In the genomic region with DNA sequence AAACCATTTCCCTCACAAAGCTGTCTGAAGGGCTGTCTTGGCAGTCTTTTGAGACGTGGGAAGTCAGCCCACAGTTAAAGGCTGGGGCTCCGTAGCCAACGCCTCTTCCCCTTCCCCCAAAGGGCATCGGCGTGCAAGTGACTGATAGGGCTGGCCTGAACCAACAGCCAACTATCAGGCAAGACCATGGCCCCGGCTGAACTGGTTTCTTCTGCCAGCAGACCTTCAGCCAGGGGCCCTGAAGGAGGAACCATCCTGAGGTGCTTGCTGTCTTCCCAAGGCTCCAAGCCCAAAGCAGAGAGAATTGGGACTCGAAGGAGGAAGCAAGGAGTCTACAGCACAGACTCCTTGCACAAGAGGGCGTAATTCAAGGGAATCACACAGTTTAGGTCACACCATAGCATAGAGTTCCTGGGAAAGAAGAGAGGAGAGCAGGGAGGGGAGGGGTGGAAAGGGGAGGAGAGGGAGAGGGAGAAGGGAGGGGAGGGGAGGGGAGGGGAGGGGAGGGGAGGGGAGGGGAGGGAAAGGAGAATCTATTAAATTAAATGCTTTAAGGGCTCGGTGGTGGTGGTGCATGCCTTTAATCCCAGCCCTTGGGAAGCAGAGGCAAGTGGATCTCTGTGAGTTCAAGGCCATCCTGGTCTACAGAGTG, we compare ENCODE assay signal across 8 mouse cellular contexts. TPM values are rescaled to one million over a fixed set of nuclear protein-coding genes. Genes with fewer than 3 reads are reported as not detected.
DNase-seq lines count a peak whose midpoint lies in the region; ATAC-seq and TF ChIP-seq lines count a peak whose summit lies in the region.

No protein-coding gene starts in this region.

- DNase-seq in urinary bladder, postnatal 25 days (ENCODE audit: low spot score) = peak; percentile 29
- DNase-seq in urinary bladder, postnatal 10 days (ENCODE audit: low spot score) = no peak
- DNase-seq in cerebellum, postnatal 36 days = no peak
- DNase-seq in right cerebral cortex, postnatal 14 days = no peak

- 54% methylated on average over 9 of the region's 9 CpGs for WGBS in embryonic facial prominence, embryonic 15.5 days
- WGBS in heart, embryonic 15.5 days = 48% methylated on average over 9 of the region's 9 CpGs
- WGBS in limb, embryonic 15.5 days = 57% methylated on average over 9 of the region's 9 CpGs

- peaks cover 24% of the 10 kb centered on the region for H3K4me1 ChIP-seq in embryonic facial prominence, embryonic 15.5 days
- peaks cover 23% of the 10 kb centered on the region for H3K4me1 ChIP-seq in heart, embryonic 15.5 days (replicated peaks)
- peaks cover 22% of the 10 kb centered on the region for H3K4me1 ChIP-seq in limb, embryonic 15.5 days

- peak overlapping the region; percentile 37 for H3K4me2 ChIP-seq in embryonic facial prominence, embryonic 15.5 days (replicated peaks)
- H3K4me2 ChIP-seq in heart, embryonic 15.5 days = peak overlapping the region; percentile 56
- peak overlapping the region; percentile 25 for H3K4me2 ChIP-seq in limb, embryonic 15.5 days
- H3K4me2 ChIP-seq in myocyte (ENCODE audit: low read depth) = peak overlapping the region; percentile 75

- H3ac ChIP-seq in myocyte (ENCODE audit: control insufficient read depth, insufficient read length) = no peak overlapping the region

- TF ChIP-seq POLR2A in myocyte (IDR thresholded peaks at IDR 0.05; ENCODE audit: insufficient read length, low read depth) = no peak

- H3K36me3 ChIP-seq in embryonic facial prominence, embryonic 15.5 days = no peaks in the 10 kb centered on the region
- no peaks in the 10 kb centered on the region for H3K36me3 ChIP-seq in heart, embryonic 15.5 days
- H3K36me3 ChIP-seq in limb, embryonic 15.5 days = no peaks in the 10 kb centered on the region
- no peaks in the 10 kb centered on the region for H3K36me3 ChIP-seq in myocyte (ENCODE audit: control insufficient read depth, insufficient read depth)

- no peaks in the 10 kb centered on the region for H3K79me2 ChIP-seq in myocyte (ENCODE audit: control insufficient read depth, insufficient read depth)

- ATAC-seq in embryonic facial prominence, embryonic 15.5 days (ENCODE audit: insufficient number of reproducible peaks, low FRiP score, low TSS enrichment, low read depth) = 0 out of 2 replicates have a peak, but pooled peaks have one; percentile 8
- ATAC-seq in heart, embryonic 15.5 days (replicated peaks; ENCODE audit: insufficient number of reproducible peaks, insufficient read depth, low FRiP score, low read depth) = no peak
- no peak for ATAC-seq in limb, embryonic 15.5 days (ENCODE audit: insufficient number of reproducible peaks, low FRiP score, low TSS enrichment, low read depth)

- peak overlapping the region; percentile 19; the same call in 1 of the 2 replicates for H3K4me3 ChIP-seq in embryonic facial prominence, embryonic 15.5 days (replicated peaks)
- peak overlapping the region; percentile 18 for H3K4me3 ChIP-seq in heart, embryonic 15.5 days
- no peak overlapping the region for H3K4me3 ChIP-seq in limb, embryonic 15.5 days
- H3K4me3 ChIP-seq in myocyte = no peak overlapping the region

- no peak overlapping the region for H3K9ac ChIP-seq in embryonic facial prominence, embryonic 15.5 days
- 0 out of 2 replicates have a peak overlapping the region, but pooled peaks have one; percentile 8 for H3K9ac ChIP-seq in heart, embryonic 15.5 days
- H3K9ac ChIP-seq in limb, embryonic 15.5 days = no peak overlapping the region

- peak overlapping the region; percentile 48; the same call in 1 of the 2 replicates for H3K27ac ChIP-seq in embryonic facial prominence, embryonic 15.5 days (replicated peaks)
- H3K27ac ChIP-seq in heart, embryonic 15.5 days = peak overlapping the region; percentile 24; the same call in 1 of the 2 replicates
- peak overlapping the region; percentile 67 for H3K27ac ChIP-seq in limb, embryonic 15.5 days

- no peaks in the 10 kb centered on the region for H3K9me3 ChIP-seq in embryonic facial prominence, embryonic 15.5 days (replicated peaks)
- no peaks in the 10 kb centered on the region for H3K9me3 ChIP-seq in heart, embryonic 15.5 days (replicated peaks)
- no peaks in the 10 kb centered on the region for H3K9me3 ChIP-seq in limb, embryonic 15.5 days

- H3K27me3 ChIP-seq in embryonic facial prominence, embryonic 15.5 days = no peaks in the 10 kb centered on the region; the same call in 1 of the 2 replicates
- no peaks in the 10 kb centered on the region for H3K27me3 ChIP-seq in heart, embryonic 15.5 days
- no peaks in the 10 kb centered on the region for H3K27me3 ChIP-seq in limb, embryonic 15.5 days
- H3K27me3 ChIP-seq in myocyte (ENCODE audit: control insufficient read depth, insufficient read depth, insufficient read length) = no peaks in the 10 kb centered on the region

TF ChIP-seq in myocyte, 11 proteins besides CTCF, POLR2A, EP300 and RAD21:
- no peak for TF ChIP-seq REST (IDR thresholded peaks at IDR 0.05; ENCODE audit: insufficient read depth, insufficient read length)
- no peak for TF ChIP-seq CEBPB (IDR thresholded peaks at IDR 0.05; ENCODE audit: insufficient read depth, poor library complexity, severe bottlenecking)
- no peak for TF ChIP-seq MYOD1 (IDR thresholded peaks at IDR 0.05; ENCODE audit: control insufficient read depth in 1 of 3, insufficient read length in 2 of 3, low read depth in 2 of 3)
- TF ChIP-seq SRF (IDR thresholded peaks at IDR 0.05; ENCODE audit: control insufficient read depth, insufficient read length, low read depth) = no peak
- no peak for TF ChIP-seq POLR2AphosphoS2 (IDR thresholded peaks at IDR 0.05; ENCODE audit: insufficient read length, low read depth)
- no peak for TF ChIP-seq E2F4 (IDR thresholded peaks at IDR 0.05; ENCODE audit: insufficient read depth)
- TF ChIP-seq MYOG (IDR thresholded peaks at IDR 0.05; ENCODE audit: control insufficient read depth in 1 of 3, insufficient read depth in 1 of 3, insufficient read length in 2 of 3, low read depth in 2 of 3) = no peak
- TF ChIP-seq TCF12 (IDR thresholded peaks at IDR 0.05; ENCODE audit: insufficient read depth, poor library complexity, severe bottlenecking) = no peak
- no peak for TF ChIP-seq MAX (IDR thresholded peaks at IDR 0.05; ENCODE audit: low read depth)
- TF ChIP-seq TCF3 (IDR thresholded peaks at IDR 0.05; ENCODE audit: insufficient read length, low read depth) = no peak
- TF ChIP-seq USF1 (IDR thresholded peaks at IDR 0.05; ENCODE audit: low read depth) = no peak

RNA-seq across cellular contexts. Expression of a gene that starts 16.8 kb away (rescaled TPM):
- 85.3 and 88.0 TPM in 2 replicates for polyA plus RNA-seq in embryonic facial prominence, embryonic 15.5 days (2015; fragmentation: Nextera tagmentation; extraction: Ambion mirVana)
- 87.6 and 87.7 TPM in 2 replicates for polyA plus RNA-seq in heart, embryonic 15.5 days (2015; fragmentation: Nextera tagmentation; extraction: Ambion mirVana)
- polyA plus RNA-seq in limb, embryonic 15.5 days (2015; fragmentation: Nextera tagmentation; extraction: Ambion mirVana) = 73.8 and 85.0 TPM in 2 replicates
- polyA plus RNA-seq in myocyte (2012; fragmentation: generic; extraction: Trizol) = 62.8 TPM

RNA-seq across cellular contexts. Expression of a gene that starts 36.6 kb away (rescaled TPM):
- 47.1 and 48.3 TPM in 2 replicates for polyA plus RNA-seq in embryonic facial prominence, embryonic 15.5 days (2015; fragmentation: Nextera tagmentation; extraction: Ambion mirVana)
- 14.2 and 25.7 TPM in 2 replicates for polyA plus RNA-seq in heart, embryonic 15.5 days (2015; fragmentation: Nextera tagmentation; extraction: Ambion mirVana)
- 44.2 and 47.4 TPM in 2 replicates for polyA plus RNA-seq in limb, embryonic 15.5 days (2015; fragmentation: Nextera tagmentation; extraction: Ambion mirVana)
- polyA plus RNA-seq in myocyte (2012; fragmentation: generic; extraction: Trizol) = 19.1 TPM

Comparison
In these comparisons a context has a peak if more than half of its experiments do, and no peak if none do; other contexts are left out.
1. H3K4me2 ChIP-seq: peak in every context shown above with its lines; median percentile 75 in myocyte; 56 in heart, embryonic 15.5 days; 37 in embryonic facial prominence, embryonic 15.5 days; 25 in limb, embryonic 15.5 days.
2. H3K4me3 ChIP-seq: peak in embryonic facial prominence, embryonic 15.5 days (single experiment) and heart, embryonic 15.5 days (single experiment); none in limb, embryonic 15.5 days (single experiment) and myocyte (single experiment).
3. Peak in every context shown above with its lines, with median percentiles within 50 percentile points of each other: H3K27ac ChIP-seq.